Mouse (Mus musculus): ENCODE measurements around the gene Zfp667.

The Zfp667 gene

DNA sequence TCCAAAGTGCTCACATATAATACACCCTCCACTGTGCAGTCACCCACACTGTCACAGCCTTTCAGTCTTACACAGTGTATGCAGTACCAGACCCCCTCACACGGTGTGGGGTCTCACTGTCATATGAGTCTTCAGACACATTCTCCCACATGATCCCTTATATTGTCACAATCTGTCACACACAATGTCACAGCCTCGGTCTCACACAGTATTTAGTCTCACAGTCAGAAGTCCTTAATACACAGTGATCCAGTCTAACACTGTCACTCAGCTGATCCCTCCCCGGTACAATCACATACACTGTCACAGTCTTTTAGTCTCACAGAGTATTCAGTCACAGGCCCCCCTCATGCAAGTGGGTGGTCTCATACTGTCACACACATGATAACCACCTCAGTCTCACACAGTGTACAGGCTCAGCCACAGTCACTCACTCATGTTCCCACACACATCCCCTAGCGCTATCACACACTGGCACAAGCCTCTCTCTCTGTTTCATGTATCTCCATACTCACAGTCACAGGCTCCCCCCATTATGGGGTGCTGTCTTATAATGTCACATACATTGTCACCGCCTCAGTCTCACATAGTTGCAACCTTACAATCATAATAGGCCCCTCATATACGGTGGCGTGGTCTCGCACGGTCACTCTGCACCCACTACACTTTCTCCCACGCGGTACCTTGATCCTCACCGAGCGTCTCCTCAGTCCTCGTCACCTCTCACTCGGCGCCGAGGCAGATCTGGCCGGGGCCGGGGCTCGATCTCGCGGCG is 44.3 kb downstream of the Zfp667 start:
- no peak for DNase-seq (ENCODE audit: low read depth, low spot score)

DNA sequence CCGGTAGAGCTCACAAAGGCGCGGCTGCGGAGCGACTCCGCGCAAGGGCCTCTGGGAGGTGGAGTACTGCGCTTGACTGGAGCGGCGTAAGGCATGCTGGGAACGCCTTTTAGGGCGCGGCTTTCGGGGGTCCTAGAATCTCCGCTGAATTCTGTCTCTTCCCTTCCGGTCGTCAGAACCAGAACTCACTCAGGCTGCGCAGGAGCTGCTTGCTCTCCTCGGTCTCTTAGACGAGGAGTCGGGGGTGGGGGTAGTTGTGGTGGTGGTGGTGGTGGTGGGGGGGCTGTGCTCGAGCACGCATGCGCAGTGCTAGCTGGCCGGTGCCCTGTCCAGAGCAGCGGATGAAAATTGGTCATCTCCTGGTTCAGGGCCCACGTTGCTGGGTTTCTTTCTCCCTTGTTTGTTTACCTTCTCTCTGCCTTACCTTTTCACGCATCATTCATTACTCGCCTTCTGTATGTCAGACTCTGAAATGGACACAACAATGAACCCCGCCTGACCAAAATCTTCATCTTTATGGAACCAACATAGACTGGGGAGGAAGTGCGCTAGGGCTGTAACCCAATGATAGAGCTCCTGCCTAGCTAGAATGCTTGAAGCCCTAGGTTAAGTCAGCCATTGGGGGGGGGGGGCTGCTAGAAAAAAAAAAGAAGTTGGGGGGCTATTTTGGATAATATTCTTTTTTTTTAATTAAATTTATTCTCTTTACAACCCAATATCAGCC is 45.0 kb downstream of the Zfp667 start, which contains the start of gene Zfp583:
Gene Zfp583, minus strand, starts transcription at position 53 of the 724 bp plus-strand sequence.
- peak; percentile 74 for DNase-seq (ENCODE audit: low read depth, low spot score)

DNA sequence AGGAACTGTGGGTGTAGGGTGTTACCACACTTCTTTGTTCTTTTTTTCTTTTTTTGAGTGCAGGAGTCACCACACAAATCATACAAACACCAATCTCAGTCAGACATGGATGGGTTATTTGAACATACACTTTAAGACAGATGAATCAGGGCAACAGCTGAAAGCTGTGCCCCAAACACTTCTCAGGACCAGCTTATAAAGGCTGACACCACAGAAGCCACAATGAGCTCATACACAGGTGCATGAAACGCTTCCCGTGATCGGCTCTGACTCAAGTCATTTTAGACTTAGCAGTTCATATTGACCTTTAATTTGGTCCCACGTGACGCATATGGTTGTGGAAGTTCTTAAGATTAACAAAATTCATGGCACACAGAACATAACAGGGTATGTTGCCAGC is 53.5 kb downstream of the Zfp667 start:
- no peak for DNase-seq (ENCODE audit: low read depth, low spot score)

DNA sequence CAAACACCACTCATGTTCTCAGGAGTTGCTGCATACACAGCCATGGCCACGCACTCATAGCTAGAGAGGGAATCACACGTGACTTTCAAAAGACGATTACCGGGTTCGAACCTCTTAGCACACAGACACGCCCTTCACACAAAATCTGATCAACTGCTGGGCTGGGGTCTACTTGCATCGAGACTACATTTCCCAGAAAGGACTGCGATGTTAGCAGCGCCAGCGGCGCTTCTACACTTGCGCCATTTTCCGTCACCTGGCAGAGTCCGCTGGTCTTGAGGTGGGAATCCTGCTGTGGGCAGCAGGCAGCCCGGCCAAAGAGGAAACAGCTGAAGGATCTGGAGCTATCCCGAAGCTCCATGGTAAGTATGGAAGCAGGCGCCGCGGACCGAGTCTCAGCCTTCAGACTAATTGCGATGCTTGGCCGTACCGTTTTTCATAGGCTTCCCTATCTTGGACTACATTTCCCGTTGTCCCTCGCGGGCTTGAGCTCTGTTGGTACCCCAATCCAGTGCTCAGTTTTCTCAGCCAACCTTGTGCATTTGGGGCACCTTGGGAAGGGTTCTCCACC is 57.2 kb downstream of the Zfp667 start, which contains the start of gene Gm3854:
Gene Gm3854, plus strand, starts transcription at position 259 of the 571 bp plus-strand sequence.
- DNase-seq (ENCODE audit: low read depth, low spot score) = peak; percentile 72

DNA sequence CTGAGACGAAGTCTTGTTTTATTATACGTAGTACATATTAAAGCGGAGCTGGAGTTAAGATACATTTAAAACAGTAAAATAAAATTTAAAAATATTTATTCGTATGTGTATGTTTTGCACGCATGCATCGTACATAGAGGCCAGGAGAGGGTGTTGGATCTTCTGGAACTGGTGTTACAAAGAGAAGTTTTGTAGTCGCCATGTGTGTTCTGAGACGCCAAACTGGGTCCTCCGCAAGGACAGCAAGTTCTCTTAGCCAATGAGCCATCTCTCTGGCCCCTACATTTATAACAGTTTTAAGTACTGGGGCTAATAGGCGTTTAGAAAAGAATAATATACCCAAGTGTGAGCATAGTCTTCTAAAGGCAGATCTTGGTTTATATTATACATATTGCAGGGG is 57.7 kb downstream of the Zfp667 start:
- no peak for DNase-seq (ENCODE audit: low read depth, low spot score)
